Mouse (Mus musculus) liver, embryonic 14.5 days (tissue): ENCODE results near the gene Slc16a4.

ENCODE experiments used
- CTCF ChIP-seq: IDR thresholded peaks from 2 replicates; pipeline ENCODE4 v1.5.1; 2016; ENCODE audit warnings: antibody characterized with exemption, low read depth, control low read depth
- EP300 ChIP-seq: IDR thresholded peaks from 2 replicates; pipeline ENCODE4 v1.6.1; 2016; ENCODE audit warnings: antibody characterized with exemption, low read depth

GRCm38 (mm10) chr3:107287346-107287745, 3.7 kb upstream of the Slc16a4 start:
- TF ChIP-seq CTCF (no peak), EP300 (no peak)
